Mouse (Mus musculus): Measurements from ENCODE around the gene Pxylp1.

- no peak for TF ChIP-seq CTCF (IDR thresholded peaks at IDR 0.05; ENCODE audit: extremely low read depth, insufficient read length, insufficient replicate concordance, low read depth, low read length)
- TF ChIP-seq POLR2A (IDR thresholded peaks at IDR 0.05; ENCODE audit: low read depth, low read length): no peak
Measured at GRCm38 (mm10) chr9:96934816-96935215, 42.3 kb upstream of the Pxylp1 start.
